Mouse (Mus musculus): ENCODE measurements at regions not wholly inside any gene's neighbourhood (a gene's known extent, or its start where the extent isn't known, plus 50 kb on each side); places are given as distances from the start of the nearest gene placed in this dataset.
"Not testable (repeated sequence)": the region's sequence is repeated elsewhere in the genome, so short reads cannot be mapped to it uniquely, and the experiment has no call there.

DNA sequence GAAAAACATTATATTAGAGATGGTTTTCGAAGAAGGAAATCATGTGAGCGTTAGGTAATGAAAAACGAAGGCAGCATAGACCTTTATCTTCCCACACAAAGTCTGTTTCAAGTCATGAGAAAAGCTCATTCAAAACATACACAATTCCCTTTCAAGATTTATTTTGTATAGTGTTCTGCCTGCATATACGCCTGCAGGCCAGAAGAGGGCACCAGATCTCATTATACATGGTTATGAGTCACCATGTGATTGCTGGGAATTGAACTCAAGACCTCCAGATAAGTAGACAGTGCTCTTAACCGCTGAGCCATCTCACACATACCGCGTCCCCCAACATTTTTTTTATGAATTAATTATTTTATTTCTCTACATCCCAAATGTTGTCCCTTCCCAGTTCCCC, 578.3 kb upstream of the Ccdc54 start:
- no peak for DNase-seq (ENCODE audit: low read depth in 1 of 2, low spot score in 2 of 2)

DNA sequence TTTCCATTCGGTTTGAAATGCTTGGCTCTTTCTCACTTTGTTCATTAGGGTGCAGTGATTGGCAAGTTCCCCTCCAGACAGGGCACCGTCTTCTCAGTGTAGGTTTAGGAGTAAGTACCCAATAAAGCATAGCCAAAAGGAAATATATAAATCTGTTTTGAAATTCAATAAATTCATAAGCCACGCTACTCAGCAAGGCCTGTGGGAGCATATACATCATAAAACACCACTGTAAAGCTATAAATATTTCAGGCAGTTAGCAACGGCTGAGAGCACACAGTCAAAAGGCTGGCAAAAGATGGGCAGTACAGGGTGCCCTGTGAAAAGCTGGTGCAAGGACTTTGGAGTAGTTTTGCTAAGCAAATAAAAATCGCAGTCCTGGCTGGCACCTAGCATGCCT, 569.8 kb upstream of the Ccdc54 start:
- DNase-seq (ENCODE audit: low read depth in 1 of 2, low spot score in 2 of 2) = no peak

GRCm38 (mm10) chr16:51138575-51138974, 547.6 kb upstream of the Ccdc54 start:
- no peak for DNase-seq (ENCODE audit: low read depth in 1 of 2, low spot score in 2 of 2)

DNA sequence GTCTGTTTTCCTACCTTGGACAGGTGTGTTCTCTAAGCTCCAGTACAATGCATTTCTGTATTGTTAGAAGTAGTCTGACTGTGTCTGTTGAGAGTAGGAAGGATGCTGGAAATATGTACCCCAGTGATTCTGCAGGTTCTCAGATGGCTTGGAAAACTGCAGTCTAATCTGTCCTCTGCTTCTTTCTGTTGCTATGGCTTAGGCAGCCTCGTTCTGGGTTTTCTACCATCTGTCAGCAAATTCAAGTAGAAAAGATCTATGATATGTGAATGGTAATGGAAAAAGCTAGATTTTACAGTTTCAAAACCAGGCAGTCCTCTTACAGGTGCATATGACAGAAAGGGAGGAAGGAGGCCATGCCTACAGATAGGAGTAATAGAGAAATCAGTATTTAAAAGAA, 528.9 kb upstream of the Ccdc54 start:
- no peak for DNase-seq (ENCODE audit: low read depth in 1 of 2, low spot score in 2 of 2)

DNA sequence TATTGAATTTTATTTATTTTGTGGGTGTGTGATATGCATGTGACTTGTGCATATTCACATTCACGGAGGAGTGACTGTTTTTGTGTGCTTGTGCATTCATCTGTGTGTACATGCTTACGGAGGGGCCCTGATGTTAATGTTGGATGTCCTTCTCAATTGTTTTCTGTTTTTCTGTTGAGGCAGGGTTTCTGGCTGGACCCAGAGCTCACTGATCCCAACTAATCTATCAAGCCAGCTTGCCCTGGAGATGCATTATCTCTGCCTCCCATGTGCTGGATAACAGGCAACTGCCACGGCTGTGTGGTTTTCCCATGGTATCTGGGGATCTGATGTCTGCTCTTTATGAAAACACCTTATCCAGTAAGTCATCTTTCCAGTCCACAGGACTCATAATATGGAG, 527.4 kb upstream of the Ccdc54 start:
- no peak for DNase-seq (ENCODE audit: low read depth in 1 of 2, low spot score in 2 of 2)

GRCm38 (mm10) chr16:51117836-51118235, 526.9 kb upstream of the Ccdc54 start:
- no peak for DNase-seq (ENCODE audit: low read depth in 1 of 2, low spot score in 2 of 2)

- DNase-seq (ENCODE audit: low read depth in 1 of 2, low spot score in 2 of 2) = no peak
Observed at GRCm38 (mm10) chr16:51109864-51110263, 518.9 kb upstream of the Ccdc54 start.

DNA sequence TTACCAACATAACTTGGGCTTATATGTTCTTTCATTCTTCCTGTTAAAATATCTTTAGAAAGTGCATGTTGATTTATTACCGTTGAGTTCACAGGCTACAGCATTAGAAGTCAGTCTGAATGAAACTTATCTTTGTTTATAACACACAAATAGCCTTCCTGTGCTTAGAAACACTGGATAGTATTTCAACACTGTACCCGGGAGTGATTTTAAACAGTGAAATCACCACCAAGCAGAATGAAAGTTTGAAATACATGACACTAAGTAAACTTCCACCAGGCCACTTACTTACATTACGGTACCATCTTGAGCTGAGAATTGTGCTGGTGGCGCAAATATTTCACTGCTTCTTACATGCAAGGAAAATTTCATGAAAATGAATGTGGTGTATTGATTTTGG, 516.5 kb upstream of the Ccdc54 start:
- DNase-seq (ENCODE audit: low read depth in 1 of 2, low spot score in 2 of 2) = no peak

- no peak for DNase-seq (ENCODE audit: low read depth in 1 of 2, low spot score in 2 of 2)
Observed at GRCm38 (mm10) chr16:51086556-51086955, 495.6 kb upstream of the Ccdc54 start.

GRCm38 (mm10) chr16:51080146-51080545, 489.2 kb upstream of the Ccdc54 start:
- DNase-seq (ENCODE audit: low read depth in 1 of 2, low spot score in 2 of 2) = no peak

DNA sequence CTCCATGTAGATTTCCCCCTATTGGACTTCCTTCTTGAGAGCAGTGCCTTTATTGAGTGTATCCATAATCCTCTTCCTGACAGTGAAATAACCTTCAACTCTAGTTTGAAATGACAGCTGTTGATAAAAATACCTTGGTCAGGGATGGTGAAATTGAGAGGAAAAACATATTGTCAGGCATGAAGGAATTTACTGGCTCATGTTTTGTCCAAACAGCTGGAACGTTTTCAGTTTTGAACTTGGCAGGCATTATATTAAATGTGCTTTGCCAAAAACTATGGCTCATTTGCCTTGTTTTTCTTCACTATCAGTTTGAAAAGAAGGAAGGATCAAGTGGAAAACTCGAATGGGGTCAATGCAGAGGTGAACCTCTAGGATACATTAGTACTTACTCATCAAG, 457.7 kb upstream of the Ccdc54 start:
- no peak for DNase-seq (ENCODE audit: low read depth in 1 of 2, low spot score in 2 of 2)

- no peak for DNase-seq (ENCODE audit: low read depth in 1 of 2, low spot score in 2 of 2)
Observed at GRCm38 (mm10) chr16:51048169-51048568, 457.2 kb upstream of the Ccdc54 start.

DNA sequence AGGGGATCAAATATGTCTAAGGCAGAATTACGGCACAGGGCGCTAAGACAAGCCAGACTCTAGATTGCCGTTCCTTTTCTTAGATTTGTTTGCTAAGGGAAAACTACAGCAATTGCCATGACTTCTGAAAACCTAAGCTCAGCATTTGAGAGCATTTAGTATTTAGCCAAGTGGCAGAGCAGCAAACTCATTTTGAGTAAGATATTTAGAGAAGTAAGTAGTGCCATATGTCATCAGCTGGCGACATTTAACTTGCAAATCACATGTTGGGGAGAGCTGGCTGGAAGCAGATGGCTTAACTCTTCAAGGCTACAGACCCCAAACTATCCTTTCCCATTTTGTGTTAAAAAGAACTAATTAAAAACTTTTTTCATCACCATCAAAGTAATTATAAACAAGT, 450.4 kb upstream of the Ccdc54 start:
- no peak for DNase-seq (ENCODE audit: low read depth in 1 of 2, low spot score in 2 of 2)

DNA sequence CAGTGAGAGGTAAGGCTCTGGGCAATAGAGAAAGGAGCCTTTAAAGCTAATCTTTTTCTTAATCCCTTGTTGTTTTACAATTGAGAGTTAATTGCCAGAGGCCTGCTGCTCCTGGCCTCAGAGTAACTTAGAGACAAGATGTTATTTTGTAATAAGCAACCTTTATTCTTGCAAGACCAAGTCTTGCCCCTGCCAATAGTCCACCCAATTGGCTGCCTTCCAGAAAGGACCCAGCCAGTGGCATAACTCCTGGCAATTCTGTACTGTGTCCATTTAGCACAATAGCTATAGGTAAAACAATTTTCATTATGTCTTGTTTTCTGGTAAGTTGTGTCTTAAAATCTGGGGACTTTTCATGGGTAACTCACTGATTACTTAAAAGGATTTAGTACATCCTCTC, 411.9 kb upstream of the Ccdc54 start:
- no peak for DNase-seq (ENCODE audit: low read depth in 1 of 2, low spot score in 2 of 2)

DNA sequence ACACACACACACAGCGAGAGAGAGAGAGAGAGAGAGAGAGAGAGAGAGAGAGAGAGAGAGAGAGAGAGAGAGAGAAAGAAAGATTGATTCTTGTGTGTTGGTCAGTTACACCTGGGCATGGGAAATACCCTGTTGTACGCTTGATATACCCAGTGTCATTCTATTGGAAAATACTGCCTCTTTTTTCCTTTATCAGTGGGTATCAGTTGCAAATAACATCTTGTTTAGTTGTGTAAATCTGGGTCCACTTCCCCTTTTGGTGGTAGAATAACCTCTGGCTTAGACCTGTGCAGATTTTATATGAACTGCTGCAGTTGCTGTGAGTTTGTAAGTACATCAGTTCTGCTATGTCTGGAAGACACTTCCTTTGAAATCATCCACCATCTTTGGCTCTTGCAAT, 373.4 kb upstream of the Ccdc54 start:
- no peak for DNase-seq (ENCODE audit: low read depth in 1 of 2, low spot score in 2 of 2)

DNA sequence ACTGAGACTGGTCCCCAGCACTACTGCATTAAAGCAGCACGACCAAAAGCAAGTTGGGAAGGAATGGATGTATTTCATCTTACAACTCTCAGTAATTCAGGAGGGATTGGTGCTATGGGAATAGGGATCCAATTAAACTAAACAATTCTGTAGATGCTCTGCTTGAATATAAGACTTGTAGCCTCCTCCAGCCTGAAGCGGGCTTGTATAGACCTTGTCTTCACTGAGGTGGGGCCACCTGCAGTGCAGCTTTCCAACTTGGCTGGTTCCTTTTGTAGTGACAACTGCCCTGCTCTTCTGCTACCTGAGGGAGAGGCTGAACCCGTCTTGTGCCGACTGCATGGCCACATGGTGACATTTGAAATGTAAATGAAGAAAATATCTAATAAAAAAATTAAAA, 353.1 kb upstream of the Ccdc54 start:
- no peak for DNase-seq (ENCODE audit: low read depth in 1 of 2, low spot score in 2 of 2)

- DNase-seq (ENCODE audit: low read depth in 1 of 2, low spot score in 2 of 2) = not testable (repeated sequence)
Observed at GRCm38 (mm10) chr16:50943581-50943980, 352.6 kb upstream of the Ccdc54 start.

- no peak for DNase-seq (ENCODE audit: low read depth in 1 of 2, low spot score in 2 of 2)
Observed at GRCm38 (mm10) chr16:50942291-50942690, 351.3 kb upstream of the Ccdc54 start.

DNA sequence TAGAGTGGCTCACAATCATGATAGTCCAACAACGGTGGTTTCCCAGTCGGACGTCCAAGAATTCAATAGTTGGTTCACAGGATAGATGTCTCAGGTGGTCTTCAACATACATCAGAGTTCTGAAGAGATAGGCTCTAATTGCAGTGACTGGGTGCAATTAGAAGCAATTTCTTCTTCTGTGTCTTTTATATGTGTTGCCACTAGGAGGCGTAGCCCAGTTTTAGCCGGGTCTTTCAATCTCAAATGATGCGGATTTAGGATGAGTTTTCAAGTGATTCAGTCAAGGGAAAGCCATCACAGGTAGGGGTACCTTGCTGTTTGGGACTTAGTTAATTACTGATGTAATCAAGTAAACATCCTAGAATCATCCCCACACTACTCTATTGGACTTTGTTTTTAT, 348.4 kb upstream of the Ccdc54 start:
- DNase-seq (ENCODE audit: low read depth in 1 of 2, low spot score in 2 of 2) = no peak

DNA sequence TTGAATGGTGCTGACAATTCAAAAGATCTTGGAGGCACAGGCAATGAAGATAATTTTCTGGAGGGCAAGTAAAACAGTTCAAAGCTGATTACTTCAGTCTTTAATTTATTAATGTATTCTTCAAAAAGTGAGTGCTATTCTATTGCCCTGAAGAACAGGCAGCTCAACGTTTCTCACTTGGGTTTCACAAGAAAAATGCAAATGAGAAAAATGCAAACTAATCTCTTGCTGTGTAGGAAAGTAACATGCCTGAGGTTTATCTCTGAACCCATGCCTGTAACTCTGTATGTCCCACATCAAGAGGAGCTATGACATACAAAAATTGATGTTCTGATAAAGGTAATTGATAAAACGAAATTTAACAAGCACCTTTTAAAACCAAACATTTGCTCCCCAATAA, 316.8 kb upstream of the Ccdc54 start:
- DNase-seq (ENCODE audit: low read depth in 1 of 2, low spot score in 2 of 2) = no peak

GRCm38 (mm10) chr16:50899151-50899550, 308.2 kb upstream of the Ccdc54 start:
- DNase-seq (ENCODE audit: low read depth in 1 of 2, low spot score in 2 of 2) = no peak

GRCm38 (mm10) chr16:50877926-50878325, 287.0 kb upstream of the Ccdc54 start:
- no peak for DNase-seq (ENCODE audit: low read depth in 1 of 2, low spot score in 2 of 2)

GRCm38 (mm10) chr16:50871318-50871717, 280.4 kb upstream of the Ccdc54 start:
- DNase-seq (ENCODE audit: low read depth in 1 of 2, low spot score in 2 of 2) = no peak

DNA sequence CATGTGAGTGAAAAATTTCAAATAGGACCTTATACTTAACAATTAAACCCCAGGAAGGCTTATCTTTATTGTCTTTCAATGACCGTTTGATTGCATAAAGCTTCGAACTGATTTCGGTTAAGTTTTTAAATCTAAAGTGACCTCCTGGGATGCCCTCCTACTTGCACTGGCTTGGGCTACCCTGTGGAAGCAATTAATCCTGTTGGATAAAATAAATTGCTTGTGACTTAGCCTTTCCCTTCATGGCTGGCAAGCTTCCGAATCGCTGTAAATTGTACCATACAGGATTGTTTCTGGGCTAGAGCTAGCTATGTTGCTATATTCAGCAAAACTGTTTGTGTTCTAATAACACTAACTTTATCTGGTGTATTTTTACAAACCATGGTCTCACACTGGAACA, 272.6 kb upstream of the Ccdc54 start:
- DNase-seq (ENCODE audit: low read depth in 1 of 2, low spot score in 2 of 2) = no peak

Measured in monocyte, adult 2 months (primary cell).